Mouse (Mus musculus): ENCODE results near the gene Chn2. TPM values are rescaled to one million over a fixed set of nuclear protein-coding genes. Genes with fewer than 3 reads are reported as not detected.
A peak's percentile ranks its signal among the peaks of the same experiment; 100 is the strongest.

Gene Chn2
- total RNA-seq, 1 experiment from 2014 or later: 15.8 TPM

GRCm38 (mm10) chr6:54058837-54059236 lies 19.5 kb downstream of the Chn2 start:
- ATAC-seq (replicated peaks in 1 of 2; ENCODE audit: insufficient read depth in 1 of 2, low FRiP score in 2 of 2, low TSS enrichment in 1 of 2, low read depth in 1 of 2, poor library complexity in 2 of 2, severe bottlenecking in 2 of 2): peak; percentile 43 to 76

GRCm38 (mm10) chr6:54060258-54060657 lies 20.9 kb downstream of the Chn2 start:
- no peak for ATAC-seq (replicated peaks in 1 of 2; ENCODE audit: insufficient read depth in 1 of 2, low FRiP score in 2 of 2, low TSS enrichment in 1 of 2, low read depth in 1 of 2, poor library complexity in 2 of 2, severe bottlenecking in 2 of 2)

- ATAC-seq (replicated peaks in 1 of 2; ENCODE audit: insufficient read depth in 1 of 2, low FRiP score in 2 of 2, low TSS enrichment in 1 of 2, low read depth in 1 of 2, poor library complexity in 2 of 2, severe bottlenecking in 2 of 2): no peak
Observed at GRCm38 (mm10) chr6:54061375-54061774, 22.0 kb downstream of the Chn2 start.

- no peak for ATAC-seq (replicated peaks in 1 of 2; ENCODE audit: insufficient read depth in 1 of 2, low FRiP score in 2 of 2, low TSS enrichment in 1 of 2, low read depth in 1 of 2, poor library complexity in 2 of 2, severe bottlenecking in 2 of 2)
Observed at GRCm38 (mm10) chr6:54063878-54064277, 24.5 kb downstream of the Chn2 start.

GRCm38 (mm10) chr6:54067380-54067779 lies 28.0 kb downstream of the Chn2 start:
- no peak for ATAC-seq (replicated peaks in 1 of 2; ENCODE audit: insufficient read depth in 1 of 2, low FRiP score in 2 of 2, low TSS enrichment in 1 of 2, low read depth in 1 of 2, poor library complexity in 2 of 2, severe bottlenecking in 2 of 2)

- no peak for ATAC-seq (replicated peaks in 1 of 2; ENCODE audit: insufficient read depth in 1 of 2, low FRiP score in 2 of 2, low TSS enrichment in 1 of 2, low read depth in 1 of 2, poor library complexity in 2 of 2, severe bottlenecking in 2 of 2)
Observed at GRCm38 (mm10) chr6:54068882-54069281, 29.5 kb downstream of the Chn2 start.

- ATAC-seq (replicated peaks in 1 of 2; ENCODE audit: insufficient read depth in 1 of 2, low FRiP score in 2 of 2, low TSS enrichment in 1 of 2, low read depth in 1 of 2, poor library complexity in 2 of 2, severe bottlenecking in 2 of 2): peak in 1 of 2 experiments; percentile 58; a peak in 2 of 4 replicates
Observed at GRCm38 (mm10) chr6:54070736-54071135, 31.4 kb downstream of the Chn2 start.

- no peak for ATAC-seq (replicated peaks in 1 of 2; ENCODE audit: insufficient read depth in 1 of 2, low FRiP score in 2 of 2, low TSS enrichment in 1 of 2, low read depth in 1 of 2, poor library complexity in 2 of 2, severe bottlenecking in 2 of 2)
Observed at GRCm38 (mm10) chr6:54071478-54071877, 32.1 kb downstream of the Chn2 start.

- ATAC-seq (replicated peaks in 1 of 2; ENCODE audit: insufficient read depth in 1 of 2, low FRiP score in 2 of 2, low TSS enrichment in 1 of 2, low read depth in 1 of 2, poor library complexity in 2 of 2, severe bottlenecking in 2 of 2): no peak
Observed at GRCm38 (mm10) chr6:54074454-54074853, 35.1 kb downstream of the Chn2 start.

- no peak for ATAC-seq (replicated peaks in 1 of 2; ENCODE audit: insufficient read depth in 1 of 2, low FRiP score in 2 of 2, low TSS enrichment in 1 of 2, low read depth in 1 of 2, poor library complexity in 2 of 2, severe bottlenecking in 2 of 2)
Observed at GRCm38 (mm10) chr6:54075419-54075818, 36.1 kb downstream of the Chn2 start.

- no peak for ATAC-seq (replicated peaks in 1 of 2; ENCODE audit: insufficient read depth in 1 of 2, low FRiP score in 2 of 2, low TSS enrichment in 1 of 2, low read depth in 1 of 2, poor library complexity in 2 of 2, severe bottlenecking in 2 of 2)
Observed at GRCm38 (mm10) chr6:54076625-54077024, 37.3 kb downstream of the Chn2 start.

GRCm38 (mm10) chr6:54078269-54078668 lies 38.9 kb downstream of the Chn2 start:
- ATAC-seq (replicated peaks in 1 of 2; ENCODE audit: insufficient read depth in 1 of 2, low FRiP score in 2 of 2, low TSS enrichment in 1 of 2, low read depth in 1 of 2, poor library complexity in 2 of 2, severe bottlenecking in 2 of 2): no peak

GRCm38 (mm10) chr6:54079881-54080280 lies 40.5 kb downstream of the Chn2 start:
- no peak for ATAC-seq (replicated peaks in 1 of 2; ENCODE audit: insufficient read depth in 1 of 2, low FRiP score in 2 of 2, low TSS enrichment in 1 of 2, low read depth in 1 of 2, poor library complexity in 2 of 2, severe bottlenecking in 2 of 2)

GRCm38 (mm10) chr6:54080518-54081285 lies 41.3 kb downstream of the Chn2 start:
- ATAC-seq (replicated peaks in 1 of 2; ENCODE audit: insufficient read depth in 1 of 2, low FRiP score in 2 of 2, low TSS enrichment in 1 of 2, low read depth in 1 of 2, poor library complexity in 2 of 2, severe bottlenecking in 2 of 2): no peak

- peak; percentile 77 to 81 for ATAC-seq (replicated peaks in 1 of 2; ENCODE audit: insufficient read depth in 1 of 2, low FRiP score in 2 of 2, low TSS enrichment in 1 of 2, low read depth in 1 of 2, poor library complexity in 2 of 2, severe bottlenecking in 2 of 2)
Observed at GRCm38 (mm10) chr6:54082576-54082975, 43.2 kb downstream of the Chn2 start.

- ATAC-seq (replicated peaks in 1 of 2; ENCODE audit: insufficient read depth in 1 of 2, low FRiP score in 2 of 2, low TSS enrichment in 1 of 2, low read depth in 1 of 2, poor library complexity in 2 of 2, severe bottlenecking in 2 of 2): no peak
Observed at GRCm38 (mm10) chr6:54084046-54084445, 44.7 kb downstream of the Chn2 start.

GRCm38 (mm10) chr6:54085009-54085408 lies 45.7 kb downstream of the Chn2 start:
- no peak for ATAC-seq (replicated peaks in 1 of 2; ENCODE audit: insufficient read depth in 1 of 2, low FRiP score in 2 of 2, low TSS enrichment in 1 of 2, low read depth in 1 of 2, poor library complexity in 2 of 2, severe bottlenecking in 2 of 2)

- no peak for ATAC-seq (replicated peaks in 1 of 2; ENCODE audit: insufficient read depth in 1 of 2, low FRiP score in 2 of 2, low TSS enrichment in 1 of 2, low read depth in 1 of 2, poor library complexity in 2 of 2, severe bottlenecking in 2 of 2)
Observed at GRCm38 (mm10) chr6:54088168-54088567, 48.8 kb downstream of the Chn2 start.

- ATAC-seq (replicated peaks in 1 of 2; ENCODE audit: insufficient read depth in 1 of 2, low FRiP score in 2 of 2, low TSS enrichment in 1 of 2, low read depth in 1 of 2, poor library complexity in 2 of 2, severe bottlenecking in 2 of 2): no peak
Observed at GRCm38 (mm10) chr6:54090822-54091221, 51.5 kb downstream of the Chn2 start.

Measured in hematopoietic stem cell, adult 5-6 weeks (primary cell).